Mouse (Mus musculus): ENCODE measurements around the gene Srp54b. TPM values are rescaled to one million over a fixed set of nuclear protein-coding genes. Genes with fewer than 3 reads are reported as not detected.
"Not testable (repeated sequence)": the region's sequence is repeated elsewhere in the genome, so short reads cannot be mapped to it uniquely, and the experiment has no call there.

The Srp54b gene
- polyA plus RNA-seq (2015; fragmentation: Nextera tagmentation; extraction: Ambion mirVana), result 47.4 and 48.0 TPM in 2 replicates

GRCm38 (mm10) chr12:55154559-55155448 lies at the start of gene Srp54b:
Gene Srp54b (plus strand): TSS chr12:55155104.
- peak; percentile 99 for ATAC-seq
- not testable (repeated sequence) for H3K4me3 ChIP-seq (ENCODE audit: low read length)

GRCm38 (mm10) chr12:55112616-55113015 lies 42.3 kb upstream of the Srp54b start:
- H3K9ac ChIP-seq (ENCODE audit: low read depth, low read length); ATAC-seq; H3K4me3 ChIP-seq (ENCODE audit: low read length); H3K9me3 ChIP-seq (ENCODE audit: control insufficient read depth, low read length); H3K36me3 ChIP-seq (ENCODE audit: control insufficient read depth, insufficient read depth, low read length); H3K4me1 ChIP-seq (ENCODE audit: control insufficient read depth, insufficient read depth, low read length); H3K4me2 ChIP-seq (ENCODE audit: low read depth, low read length); H3K27me3 ChIP-seq (replicated peaks; ENCODE audit: control insufficient read depth, insufficient read depth, low read length); H3K27ac ChIP-seq (ENCODE audit: low read length): not testable (repeated sequence)
- no CpG with 5 or more reads among the region's 7 CpGs for WGBS

More at GRCm38 (mm10) chr12:55154559-55155448, at the start of gene Srp54b:
- not testable (repeated sequence) for H3K4me1 ChIP-seq (ENCODE audit: control insufficient read depth, insufficient read depth, low read length); H3K4me2 ChIP-seq (ENCODE audit: low read depth, low read length); H3K36me3 ChIP-seq (ENCODE audit: control insufficient read depth, insufficient read depth, low read length); H3K9ac ChIP-seq (ENCODE audit: low read depth, low read length); H3K27me3 ChIP-seq (replicated peaks; ENCODE audit: control insufficient read depth, insufficient read depth, low read length); H3K9me3 ChIP-seq (ENCODE audit: control insufficient read depth, low read length); H3K27ac ChIP-seq (ENCODE audit: low read length)
- no CpG with 5 or more reads among the region's 57 CpGs for WGBS

GRCm38 (mm10) chr12:55124242-55124641 lies 30.7 kb upstream of the Srp54b start, which contains the start of gene Fam177a:
Gene Fam177a (plus strand): TSS chr12:55124469.
- H3K4me2 ChIP-seq (ENCODE audit: low read depth, low read length); H3K36me3 ChIP-seq (ENCODE audit: control insufficient read depth, insufficient read depth, low read length); H3K9ac ChIP-seq (ENCODE audit: low read depth, low read length); H3K27me3 ChIP-seq (replicated peaks; ENCODE audit: control insufficient read depth, insufficient read depth, low read length); H3K27ac ChIP-seq (ENCODE audit: low read length); H3K9me3 ChIP-seq (ENCODE audit: control insufficient read depth, low read length); H3K4me1 ChIP-seq (ENCODE audit: control insufficient read depth, insufficient read depth, low read length); H3K4me3 ChIP-seq (ENCODE audit: low read length): not testable (repeated sequence)
- peak; percentile 99 for ATAC-seq
- WGBS, result no CpG with 5 or more reads among the region's 40 CpGs

GRCm38 (mm10) chr12:55124731-55125130 lies 30.2 kb upstream of the Srp54b start:
- H3K4me3 ChIP-seq (ENCODE audit: low read length); H3K9me3 ChIP-seq (ENCODE audit: control insufficient read depth, low read length); H3K36me3 ChIP-seq (ENCODE audit: control insufficient read depth, insufficient read depth, low read length); H3K4me2 ChIP-seq (ENCODE audit: low read depth, low read length); H3K9ac ChIP-seq (ENCODE audit: low read depth, low read length); H3K4me1 ChIP-seq (ENCODE audit: control insufficient read depth, insufficient read depth, low read length); H3K27ac ChIP-seq (ENCODE audit: low read length); H3K27me3 ChIP-seq (replicated peaks; ENCODE audit: control insufficient read depth, insufficient read depth, low read length): not testable (repeated sequence)
- no CpG with 5 or more reads among the region's 18 CpGs for WGBS
- peak; percentile 84 for ATAC-seq

GRCm38 (mm10) chr12:55135540-55135939 lies 19.4 kb upstream of the Srp54b start:
- not testable (repeated sequence) for H3K9me3 ChIP-seq (ENCODE audit: control insufficient read depth, low read length); H3K36me3 ChIP-seq (ENCODE audit: control insufficient read depth, insufficient read depth, low read length); H3K4me2 ChIP-seq (ENCODE audit: low read depth, low read length); H3K9ac ChIP-seq (ENCODE audit: low read depth, low read length); H3K27ac ChIP-seq (ENCODE audit: low read length); H3K27me3 ChIP-seq (replicated peaks; ENCODE audit: control insufficient read depth, insufficient read depth, low read length); H3K4me1 ChIP-seq (ENCODE audit: control insufficient read depth, insufficient read depth, low read length); H3K4me3 ChIP-seq (ENCODE audit: low read length)
- peak; percentile 65; the same call in 1 of the 2 replicates for ATAC-seq
- no CpG with 5 or more reads among the region's 6 CpGs for WGBS

- H3K27ac ChIP-seq (ENCODE audit: low read length); H3K4me2 ChIP-seq (ENCODE audit: low read depth, low read length); H3K9ac ChIP-seq (ENCODE audit: low read depth, low read length); H3K9me3 ChIP-seq (ENCODE audit: control insufficient read depth, low read length); H3K27me3 ChIP-seq (replicated peaks; ENCODE audit: control insufficient read depth, insufficient read depth, low read length); ATAC-seq; H3K4me1 ChIP-seq (ENCODE audit: control insufficient read depth, insufficient read depth, low read length); H3K4me3 ChIP-seq (ENCODE audit: low read length); H3K36me3 ChIP-seq (ENCODE audit: control insufficient read depth, insufficient read depth, low read length): not testable (repeated sequence)
- WGBS, result no CpG with 5 or more reads among the region's 6 CpGs
These were observed 17.0 kb upstream of the Srp54b start for GRCm38 (mm10) chr12:55137859-55138258.

- H3K9ac ChIP-seq (ENCODE audit: low read depth, low read length); H3K36me3 ChIP-seq (ENCODE audit: control insufficient read depth, insufficient read depth, low read length); H3K4me2 ChIP-seq (ENCODE audit: low read depth, low read length); H3K27me3 ChIP-seq (replicated peaks; ENCODE audit: control insufficient read depth, insufficient read depth, low read length); H3K4me1 ChIP-seq (ENCODE audit: control insufficient read depth, insufficient read depth, low read length); H3K4me3 ChIP-seq (ENCODE audit: low read length); H3K27ac ChIP-seq (ENCODE audit: low read length); H3K9me3 ChIP-seq (ENCODE audit: control insufficient read depth, low read length): not testable (repeated sequence)
- WGBS, result 0% methylated on average over 9 of the region's 24 CpGs
- peak; percentile 59 for ATAC-seq
These were observed 512 bp downstream of the Srp54b start for GRCm38 (mm10) chr12:55155449-55155783.

- not testable (repeated sequence) for H3K4me3 ChIP-seq (ENCODE audit: low read length); H3K4me2 ChIP-seq (ENCODE audit: low read depth, low read length); H3K27me3 ChIP-seq (replicated peaks; ENCODE audit: control insufficient read depth, insufficient read depth, low read length); ATAC-seq; H3K27ac ChIP-seq (ENCODE audit: low read length); H3K9me3 ChIP-seq (ENCODE audit: control insufficient read depth, low read length); H3K9ac ChIP-seq (ENCODE audit: low read depth, low read length); H3K4me1 ChIP-seq (ENCODE audit: control insufficient read depth, insufficient read depth, low read length); H3K36me3 ChIP-seq (ENCODE audit: control insufficient read depth, insufficient read depth, low read length)
- no CpG with 5 or more reads among the region's 7 CpGs for WGBS
These were observed 12.2 kb downstream of the Srp54b start for GRCm38 (mm10) chr12:55167034-55167557.

- not testable (repeated sequence) for H3K4me2 ChIP-seq (ENCODE audit: low read depth, low read length); H3K27ac ChIP-seq (ENCODE audit: low read length); H3K9ac ChIP-seq (ENCODE audit: low read depth, low read length); H3K36me3 ChIP-seq (ENCODE audit: control insufficient read depth, insufficient read depth, low read length); ATAC-seq; H3K4me1 ChIP-seq (ENCODE audit: control insufficient read depth, insufficient read depth, low read length); H3K9me3 ChIP-seq (ENCODE audit: control insufficient read depth, low read length); H3K27me3 ChIP-seq (replicated peaks; ENCODE audit: control insufficient read depth, insufficient read depth, low read length); H3K4me3 ChIP-seq (ENCODE audit: low read length)
- WGBS, result no CpG with 5 or more reads among the region's 8 CpGs
These were observed 32.8 kb downstream of the Srp54b start for GRCm38 (mm10) chr12:55187686-55188085.
